Mouse (Mus musculus) gonadal fat pad, adult 2 months (tissue): ENCODE measurements around the gene Pm20d1. TPM values are rescaled to one million over a fixed set of nuclear protein-coding genes. Genes with fewer than 3 reads are reported as not detected.

Experiments
- DNase-seq: peaks from one replicate; pipeline ENCODE4 v3.0.0-alpha.2; 2012; ENCODE audit warnings: low read depth
- polyA plus RNA-seq: library from polyadenylated mRNA; depleted of rRNA; stranded (reverse); fragments of >200 nt; gene quantifications from 2 replicates; pipeline ENCODE4 v1.2.3, GENCODE M21; 2012; rRNA removed

The Pm20d1 gene
- polyA plus RNA-seq, 1 experiment = 2.6 TPM

DNA sequence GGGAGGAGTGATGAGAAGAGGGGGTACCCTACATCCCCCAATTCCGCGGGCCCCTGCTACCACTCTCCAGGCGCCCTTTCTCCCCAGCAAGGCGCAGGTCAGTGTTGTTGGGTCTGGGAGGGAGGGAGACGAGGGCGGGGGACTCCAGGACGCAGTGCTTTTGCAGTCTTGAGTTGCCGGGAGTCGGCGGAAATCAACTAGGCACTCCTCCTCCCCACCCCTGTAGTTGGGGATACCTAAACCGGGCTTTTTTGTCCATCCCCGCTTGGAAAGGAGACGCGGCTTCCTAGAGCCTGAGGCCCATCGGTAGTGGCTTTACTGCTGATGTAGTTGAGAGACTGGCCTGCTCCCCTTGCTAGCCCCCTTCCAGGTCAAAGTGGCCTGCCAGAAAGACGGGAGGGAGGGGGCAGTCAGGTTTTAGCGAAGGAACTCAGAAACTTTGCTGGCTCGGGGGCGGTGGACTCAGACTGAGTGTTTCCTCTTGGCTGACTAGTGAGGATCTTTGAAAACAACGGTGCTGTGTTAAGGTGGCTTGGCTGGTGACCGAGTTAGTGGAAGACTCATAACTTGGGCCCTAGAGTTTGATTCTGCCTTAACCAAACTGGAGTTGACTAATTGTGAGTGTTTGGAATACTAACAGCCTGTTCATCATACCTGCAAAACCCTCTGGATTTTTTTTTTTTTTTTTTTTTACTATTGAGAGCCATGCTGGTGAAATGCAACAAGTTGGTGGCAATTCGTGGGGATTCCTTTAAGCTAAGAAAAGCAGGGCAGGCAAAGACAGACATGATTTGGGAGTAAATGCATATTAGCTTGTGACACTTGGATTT lies 31.3 kb downstream of the Pm20d1 start:
- no peak for DNase-seq

DNA sequence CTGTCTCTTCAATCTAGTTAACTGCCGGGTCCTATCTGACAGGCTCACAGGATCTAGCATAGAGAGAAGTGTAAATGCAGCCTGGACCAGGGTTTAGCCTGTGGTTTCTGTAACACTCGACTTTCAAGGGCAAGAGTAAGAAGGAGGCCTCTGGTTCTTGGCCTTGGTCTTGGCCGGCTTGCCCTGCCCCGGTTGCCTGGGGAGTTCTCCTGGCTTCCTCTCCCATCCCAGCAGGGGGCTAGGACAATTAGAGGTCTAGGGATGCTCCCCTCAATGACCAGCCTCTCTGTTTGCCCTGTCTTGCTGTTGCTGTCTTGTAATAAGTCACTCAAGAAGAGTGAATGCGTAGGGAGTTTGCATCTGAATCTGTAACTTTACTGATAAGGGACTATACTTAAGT lies 32.1 kb downstream of the Pm20d1 start:
- DNase-seq = no peak

DNA sequence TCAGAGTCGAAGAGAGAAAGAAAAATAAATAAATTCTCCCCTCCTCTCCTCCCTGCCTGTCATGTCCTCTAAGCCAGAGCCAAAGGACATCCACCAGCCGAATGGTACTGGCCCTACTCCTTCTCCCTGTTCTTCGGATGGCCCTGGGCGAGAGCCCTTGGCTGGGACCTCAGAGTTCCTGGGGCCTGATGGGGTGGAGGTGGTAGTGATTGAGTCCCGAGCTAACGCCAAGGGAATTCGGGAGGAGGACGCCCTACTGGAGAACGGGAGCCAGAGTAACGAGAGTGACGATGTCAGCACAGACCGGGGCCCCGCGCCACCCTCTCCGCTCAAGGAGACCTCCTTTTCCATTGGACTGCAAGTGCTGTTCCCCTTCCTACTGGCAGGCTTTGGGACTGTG lies 33.4 kb downstream of the Pm20d1 start:
- no peak for DNase-seq

- no peak for DNase-seq
Observed at GRCm38 (mm10) chr1:131830971-131831641, 33.9 kb downstream of the Pm20d1 start.

- DNase-seq = no peak
Observed at GRCm38 (mm10) chr1:131837035-131837434, 39.9 kb downstream of the Pm20d1 start.

DNA sequence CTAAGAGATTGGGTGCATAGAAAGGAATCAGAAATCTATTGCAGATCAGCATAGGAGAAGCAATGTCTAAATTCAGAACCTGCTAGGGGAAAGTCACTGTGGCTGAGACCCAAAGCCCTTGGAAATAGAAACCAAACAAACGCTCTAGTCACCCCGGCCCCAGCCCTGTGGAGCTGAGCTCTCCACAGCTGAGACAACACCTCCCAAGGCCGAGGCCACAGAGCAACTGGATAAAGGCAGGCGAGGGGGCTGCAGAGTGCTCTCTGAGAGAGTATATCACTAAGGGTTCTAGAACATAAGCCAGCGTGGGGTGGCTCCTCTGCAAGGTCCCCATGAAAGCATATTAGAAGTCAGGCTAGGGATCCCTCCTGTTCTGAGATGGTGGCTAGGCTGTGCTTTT lies 41.4 kb downstream of the Pm20d1 start:
- no peak for DNase-seq

DNA sequence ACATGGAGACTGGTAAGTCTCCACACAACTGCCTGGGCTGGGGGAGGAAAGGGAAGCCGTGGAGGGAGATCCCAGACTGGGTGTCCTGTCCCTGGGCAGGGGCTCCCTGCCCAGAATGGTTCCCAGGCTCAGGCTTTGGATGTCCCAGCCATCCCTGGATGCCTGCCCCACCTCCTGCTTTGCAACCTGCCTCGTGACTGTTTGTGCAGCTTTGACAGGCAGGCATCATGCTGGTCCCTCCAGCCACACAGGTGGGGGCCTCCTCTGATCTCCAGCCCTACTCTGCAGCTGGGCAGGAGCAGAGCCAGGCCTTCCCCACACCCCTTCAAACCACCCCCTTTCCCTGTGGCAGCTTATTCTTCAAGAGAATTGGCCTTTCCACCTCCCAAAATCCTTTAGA lies 42.1 kb downstream of the Pm20d1 start:
- no peak for DNase-seq

DNA sequence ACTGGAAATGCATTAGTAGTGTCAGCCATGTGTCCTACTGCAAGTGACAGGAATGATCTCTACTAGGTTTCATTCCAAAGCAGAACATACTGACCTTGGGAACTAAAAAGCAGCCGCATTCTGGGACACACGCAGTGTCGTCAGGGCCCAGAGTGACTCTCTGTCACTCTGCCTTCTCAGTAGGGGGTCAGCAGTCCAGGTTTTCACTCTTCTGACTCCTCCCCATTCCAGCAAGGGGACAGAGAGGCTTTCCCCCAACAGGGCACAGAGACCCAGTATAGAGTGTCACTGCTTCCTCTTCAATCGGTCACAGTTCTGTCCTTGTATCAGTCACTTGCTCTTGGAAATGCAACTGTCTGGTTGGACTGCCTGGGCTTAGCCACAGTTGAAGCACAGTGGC lies 45.0 kb downstream of the Pm20d1 start:
- DNase-seq = no peak

DNA sequence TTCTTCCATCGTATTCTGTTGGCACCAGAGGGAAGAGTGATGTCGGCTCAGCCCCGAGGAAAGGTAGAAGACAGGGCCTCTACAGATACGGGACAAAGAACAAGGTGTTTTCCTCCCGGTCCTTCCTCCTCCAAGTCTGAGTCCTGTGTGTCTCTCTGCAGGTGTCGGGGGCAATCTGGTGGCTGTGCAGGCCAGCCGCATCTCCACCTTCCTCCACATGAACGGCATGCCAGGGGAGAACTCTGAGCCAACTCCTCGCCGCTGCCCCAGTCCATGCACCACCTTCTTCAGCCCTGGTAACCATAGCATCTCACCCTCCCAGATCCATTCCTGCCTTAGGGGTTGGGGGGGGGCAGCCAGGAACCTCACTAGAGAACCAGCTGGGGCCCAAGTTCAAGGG lies 46.6 kb downstream of the Pm20d1 start:
- no peak for DNase-seq

GRCm38 (mm10) chr1:131844883-131845282 lies 47.7 kb downstream of the Pm20d1 start:
- DNase-seq = no peak

DNA sequence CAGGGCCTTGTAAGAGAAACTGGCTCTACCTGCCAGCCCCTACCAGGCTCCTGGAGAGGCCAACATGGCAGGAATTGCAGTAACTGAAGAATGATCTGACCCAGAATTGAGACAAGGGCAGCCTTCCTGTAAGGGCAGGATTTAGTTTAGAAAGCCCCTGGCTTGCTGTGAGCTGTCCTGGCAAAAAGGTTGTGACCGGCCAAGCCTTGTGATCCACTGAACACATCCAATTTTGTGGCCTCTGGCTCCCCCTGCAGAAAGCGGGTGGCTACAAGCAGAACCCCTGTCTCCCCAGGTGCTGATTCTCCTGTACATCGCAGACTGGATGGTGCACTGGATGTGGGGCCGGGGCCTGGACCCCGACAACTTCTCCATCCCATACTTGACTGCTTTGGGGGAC lies 49.1 kb downstream of the Pm20d1 start:
- DNase-seq = no peak

DNA sequence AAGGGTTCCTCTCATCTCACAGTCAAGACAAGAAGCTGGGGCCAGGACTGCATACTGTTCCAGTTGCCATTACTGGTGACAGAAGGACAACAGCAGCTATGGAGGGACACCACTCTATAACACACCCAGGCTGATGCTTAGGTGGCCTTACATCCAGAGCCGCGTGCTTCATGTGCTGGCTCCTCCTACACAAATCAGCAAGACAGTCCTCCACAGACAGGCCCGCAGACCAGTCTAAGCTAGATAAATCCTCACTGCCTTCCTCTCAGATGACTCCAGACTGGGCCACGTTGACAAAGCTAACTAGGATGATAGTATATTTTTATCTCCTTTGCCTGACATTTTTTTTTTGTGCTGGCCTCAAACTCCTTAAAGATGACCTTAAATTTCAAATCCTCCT lies 64.6 kb downstream of the Pm20d1 start:
- no peak for DNase-seq

GRCm38 (mm10) chr1:131865596-131865995 lies 68.4 kb downstream of the Pm20d1 start:
- DNase-seq = no peak

GRCm38 (mm10) chr1:131866304-131866999 lies 69.3 kb downstream of the Pm20d1 start:
- DNase-seq = no peak

DNA sequence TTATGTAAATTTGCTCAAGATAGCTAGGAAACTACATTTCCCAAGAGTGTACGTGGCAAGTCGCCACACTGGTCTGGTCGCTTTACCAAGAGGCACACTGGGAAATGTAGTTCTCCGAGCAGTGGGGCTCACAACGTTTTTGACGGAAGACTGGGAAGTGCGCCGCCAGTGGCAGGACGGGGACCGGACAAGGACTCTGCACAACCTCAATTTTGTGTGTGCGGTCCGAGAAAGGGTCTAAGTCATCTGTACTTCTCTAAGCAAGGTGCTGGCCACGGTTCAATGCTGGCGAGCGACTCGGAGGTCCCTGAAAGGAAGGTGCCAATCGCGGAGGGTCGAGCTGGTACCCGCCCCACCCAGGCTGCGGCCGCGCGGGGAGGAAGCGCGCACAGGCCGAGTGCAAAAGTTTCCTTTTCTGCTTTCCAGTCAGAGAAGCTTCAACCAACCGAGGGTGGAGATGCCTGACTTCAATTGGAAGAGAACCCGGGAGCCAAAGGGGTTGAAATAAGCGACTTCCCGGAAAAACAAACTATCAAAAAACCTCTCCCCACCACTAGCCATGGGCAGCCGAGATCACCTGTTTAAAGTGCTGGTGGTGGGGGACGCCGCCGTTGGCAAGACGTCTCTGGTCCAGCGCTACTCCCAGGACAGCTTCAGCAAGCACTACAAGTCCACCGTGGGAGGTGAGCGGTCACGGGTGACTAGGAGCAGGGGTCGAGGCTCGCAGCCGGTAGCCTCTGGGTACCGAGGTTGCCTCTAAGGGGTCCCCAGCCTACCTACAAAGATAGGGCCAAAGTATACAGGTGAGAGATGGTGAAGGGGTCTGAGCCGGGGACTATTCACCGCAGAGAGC lies 70.1 kb downstream of the Pm20d1 start, which contains the start of gene Rab29:
Gene Rab29 (plus strand): TSS at position 132 of the 853 bp plus-strand sequence.
- peak; percentile 45 for DNase-seq

DNA sequence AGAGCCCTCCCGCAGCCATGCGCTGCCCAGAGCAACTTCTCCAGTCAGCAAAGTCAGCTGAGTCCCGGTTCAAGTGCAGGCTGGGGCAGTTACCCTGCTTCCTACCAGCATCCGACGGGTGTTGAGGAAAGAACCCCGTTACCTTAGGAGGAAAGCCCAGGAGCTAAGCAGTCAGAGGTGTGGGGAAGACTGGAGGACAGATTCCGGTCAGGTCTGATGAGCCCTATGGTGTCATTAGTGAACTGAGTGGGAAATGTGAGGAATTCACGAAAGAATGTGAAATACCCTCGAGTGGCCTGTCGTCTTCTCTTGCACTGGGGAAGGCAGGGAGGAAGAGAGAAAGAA lies 70.7 kb downstream of the Pm20d1 start:
- no peak for DNase-seq

DNA sequence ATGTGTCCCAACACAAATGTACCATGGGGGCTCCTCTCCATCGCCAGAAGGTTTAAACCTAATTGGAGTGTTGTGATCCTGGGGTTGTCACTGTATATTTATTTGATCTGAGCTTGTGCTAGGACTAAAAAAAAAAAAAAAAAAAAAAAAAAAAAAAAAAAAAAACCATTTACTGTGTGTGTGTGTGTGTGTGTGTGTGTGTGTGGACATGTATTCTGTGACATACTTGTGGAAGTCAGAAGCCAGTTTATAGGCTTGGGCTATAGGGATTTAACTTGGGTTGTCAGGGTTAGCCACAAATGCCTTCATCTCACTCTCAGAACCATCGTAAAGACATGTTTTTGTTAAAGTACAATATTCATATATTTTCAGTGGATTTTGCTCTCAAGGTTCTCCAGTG lies 72.4 kb downstream of the Pm20d1 start:
- DNase-seq = no peak

Other genes with a start within 250 kb of the Pm20d1 start
- gene Avpr1b, start 198.1 kb upstream of the Pm20d1 start, polyA plus RNA-seq = not detected in 2 replicates
- 1.1 and 1.8 TPM in 2 replicates for gene Ctse, start 159.1 kb upstream of the Pm20d1 start, polyA plus RNA-seq
- 7.0 and 7.7 TPM in 2 replicates for gene Rab7b, start 108.7 kb upstream of the Pm20d1 start, polyA plus RNA-seq
- 0.12 and 0.38 TPM in 2 replicates for gene Slc26a9, start 53.4 kb upstream of the Pm20d1 start, polyA plus RNA-seq
- 29.3 and 42.3 TPM in 2 replicates for gene Slc41a1, start 30.1 kb downstream of the Pm20d1 start, polyA plus RNA-seq
- gene Rab29, start 69.8 kb downstream of the Pm20d1 start, polyA plus RNA-seq = 23.4 and 35.2 TPM in 2 replicates
- gene Nucks1, start 113.2 kb downstream of the Pm20d1 start, polyA plus RNA-seq = 11.0 and 19.8 TPM in 2 replicates
- gene Slc45a3, start 165.6 kb downstream of the Pm20d1 start, polyA plus RNA-seq = 41.0 and 59.1 TPM in 2 replicates
- 18.4 and 30.9 TPM in 2 replicates for gene Elk4, start 210.2 kb downstream of the Pm20d1 start, polyA plus RNA-seq